Mouse (Mus musculus): Measurements from ENCODE around the gene Abhd2.

Gene Abhd2

GRCm38 (mm10) chr7:79272789-79273718 is at the start of gene Abhd2:
TSS of gene Abhd2 (plus strand) at chr7:79273199.
- peak; percentile 99 for DNase-seq

DNA sequence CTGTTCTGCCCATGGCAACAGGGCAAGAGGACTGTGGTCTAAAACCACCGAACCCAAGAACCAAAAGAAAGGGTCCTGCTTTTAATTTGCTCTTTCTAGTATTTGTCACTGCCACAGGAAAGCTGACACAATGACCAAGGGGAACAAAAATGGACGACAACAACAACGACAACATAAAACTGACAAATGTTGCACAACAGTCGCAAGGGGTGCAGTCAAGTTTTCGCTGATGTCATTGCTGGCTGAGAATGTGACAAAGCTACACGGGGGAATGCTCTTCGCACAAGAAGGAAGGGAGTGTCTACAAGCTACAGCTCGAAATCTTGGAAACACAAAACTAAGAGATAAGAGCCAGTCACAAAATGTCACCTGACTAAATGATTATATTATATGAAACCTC is 47.5 kb upstream of the Abhd2 start:
- DNase-seq = no peak

- DNase-seq = no peak
These were observed 46.8 kb upstream of the Abhd2 start for GRCm38 (mm10) chr7:79226172-79226571.

- DNase-seq = no peak
These were observed 46.0 kb upstream of the Abhd2 start for GRCm38 (mm10) chr7:79226834-79227486.

GRCm38 (mm10) chr7:79228471-79228870 is 44.5 kb upstream of the Abhd2 start:
- peak; percentile 80 for DNase-seq

GRCm38 (mm10) chr7:79231577-79231976 is 41.4 kb upstream of the Abhd2 start:
- DNase-seq = no peak

GRCm38 (mm10) chr7:79232048-79232447 is 41.0 kb upstream of the Abhd2 start:
- DNase-seq = no peak

- DNase-seq = peak; percentile 29
These were observed 34.3 kb upstream of the Abhd2 start for GRCm38 (mm10) chr7:79238741-79239140.

DNA sequence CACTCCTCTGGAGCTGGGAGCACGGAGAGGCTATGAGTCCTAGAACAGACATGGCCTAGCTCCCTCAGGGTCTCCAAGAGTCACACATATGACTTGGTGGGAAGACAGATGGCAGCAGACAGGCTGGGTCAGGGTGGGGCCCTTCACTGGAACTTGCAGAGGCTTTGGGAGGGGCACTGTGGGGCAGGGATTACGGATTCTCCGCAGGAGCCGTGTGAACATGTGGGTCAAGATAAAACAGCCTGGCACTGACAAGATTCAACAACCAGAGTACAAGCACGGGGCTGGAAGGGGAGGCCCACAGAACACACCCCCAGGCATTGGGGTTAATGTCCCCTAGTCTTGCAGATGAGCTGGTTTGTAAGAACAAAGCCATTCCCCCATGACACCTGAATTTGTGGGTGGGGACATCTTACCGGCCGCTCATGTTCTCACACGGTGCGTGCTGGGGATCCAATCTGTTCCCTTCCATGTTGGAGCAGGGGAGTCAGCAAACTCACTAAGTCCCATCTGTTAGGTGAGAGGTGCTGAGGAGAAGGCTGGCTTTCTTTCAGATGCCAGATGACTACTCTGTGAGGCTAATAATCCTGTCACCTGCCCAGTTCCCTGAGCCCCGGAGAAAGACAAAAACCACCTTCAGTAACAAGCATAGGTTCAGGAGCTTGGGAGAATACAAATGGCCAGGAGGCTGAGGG is 30.9 kb upstream of the Abhd2 start:
- peak; percentile 20 for DNase-seq

DNA sequence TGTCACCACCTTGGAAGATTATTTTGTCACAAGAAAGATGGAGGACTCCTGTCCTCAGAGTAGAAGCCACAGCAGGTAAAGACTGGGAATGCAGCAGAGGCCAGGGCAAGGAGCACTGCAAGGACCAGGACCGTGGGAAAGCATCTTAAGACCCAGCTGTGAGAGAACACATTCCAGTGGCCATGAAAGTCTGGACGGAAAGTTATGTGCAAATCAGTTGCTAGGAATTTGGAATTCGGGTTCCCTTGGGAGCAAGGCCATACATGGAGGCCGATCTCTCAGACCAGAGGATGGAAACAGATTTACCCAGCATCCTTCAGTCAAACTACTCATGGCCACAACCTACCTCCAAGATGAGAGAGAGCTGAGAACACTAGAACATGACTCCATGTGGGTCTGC is 29.8 kb upstream of the Abhd2 start:
- DNase-seq = no peak

- DNase-seq = peak; percentile 73
These were observed 26.8 kb upstream of the Abhd2 start for GRCm38 (mm10) chr7:79246039-79246670.

DNA sequence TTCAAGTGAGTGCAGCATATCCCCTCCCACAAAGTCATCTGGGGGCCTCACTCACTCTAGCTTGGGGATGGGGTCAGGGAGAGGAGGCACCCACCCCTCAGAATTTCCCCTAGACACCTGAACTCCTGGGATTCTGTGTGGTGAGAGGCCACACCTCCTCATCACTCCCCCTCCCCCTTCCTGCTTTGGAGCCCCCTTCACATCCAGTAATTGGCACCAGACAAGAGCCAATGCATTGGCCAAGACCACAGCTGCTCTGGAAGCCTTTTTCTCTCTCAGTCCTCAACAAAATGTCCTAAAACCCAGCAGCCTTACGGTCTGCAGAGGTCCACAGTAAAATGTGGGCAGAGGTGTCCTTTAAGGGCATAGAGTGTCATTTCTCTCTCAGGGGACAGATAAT is 25.6 kb upstream of the Abhd2 start:
- DNase-seq = no peak

GRCm38 (mm10) chr7:79247881-79248389 is 25.1 kb upstream of the Abhd2 start:
- DNase-seq = no peak

- no peak for DNase-seq
These were observed 23.4 kb upstream of the Abhd2 start for GRCm38 (mm10) chr7:79249581-79249980.

DNA sequence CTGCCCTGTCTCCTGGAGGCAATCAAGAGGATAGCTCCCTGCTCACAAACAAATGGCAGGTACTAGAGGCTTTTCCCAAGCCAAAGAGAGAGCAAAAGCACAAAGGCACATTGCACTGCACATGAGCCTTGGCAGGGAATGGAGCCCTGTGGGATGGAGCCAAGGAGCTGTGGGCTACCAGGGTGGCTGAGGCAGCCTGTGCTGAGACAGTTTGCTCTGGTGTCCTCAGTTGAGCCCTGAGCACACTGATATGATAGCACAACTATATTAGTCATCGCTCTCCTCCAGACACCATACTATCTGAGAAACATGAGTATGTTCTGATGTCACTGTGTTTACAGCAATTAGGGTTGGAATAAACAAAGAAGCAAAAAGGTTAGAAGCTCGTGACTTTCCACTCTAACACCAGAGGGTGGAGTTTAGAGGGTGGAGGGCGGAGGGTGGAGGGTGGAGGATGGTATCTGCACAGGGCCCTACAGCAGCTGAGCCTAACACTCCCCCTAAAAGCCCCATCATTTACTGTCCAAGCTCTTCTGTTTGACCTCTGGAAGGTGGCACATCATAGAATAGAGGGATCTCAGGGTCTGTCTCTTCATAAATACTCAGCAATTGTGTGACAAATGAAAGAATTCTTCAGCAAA is 18.6 kb upstream of the Abhd2 start:
- no peak for DNase-seq

DNA sequence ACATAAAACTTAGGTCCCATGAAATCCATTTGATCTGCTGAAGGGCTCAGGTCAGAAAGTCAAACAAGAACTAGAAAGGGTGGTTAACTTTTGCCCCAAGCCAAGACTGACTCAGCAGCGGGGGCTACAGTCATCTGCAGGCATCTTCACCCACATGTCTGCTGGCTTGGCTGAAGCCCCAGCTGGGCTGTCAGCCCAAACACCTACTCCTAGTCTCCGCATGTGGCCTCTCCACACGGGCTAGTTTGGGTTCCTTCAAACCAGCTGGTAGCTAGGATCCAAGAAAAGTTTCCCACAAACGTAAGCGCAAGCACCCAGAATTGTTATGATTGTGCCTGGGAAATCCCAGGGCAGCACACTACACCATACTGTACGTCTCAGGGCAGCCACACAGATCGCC is 17.6 kb upstream of the Abhd2 start:
- DNase-seq = no peak

DNA sequence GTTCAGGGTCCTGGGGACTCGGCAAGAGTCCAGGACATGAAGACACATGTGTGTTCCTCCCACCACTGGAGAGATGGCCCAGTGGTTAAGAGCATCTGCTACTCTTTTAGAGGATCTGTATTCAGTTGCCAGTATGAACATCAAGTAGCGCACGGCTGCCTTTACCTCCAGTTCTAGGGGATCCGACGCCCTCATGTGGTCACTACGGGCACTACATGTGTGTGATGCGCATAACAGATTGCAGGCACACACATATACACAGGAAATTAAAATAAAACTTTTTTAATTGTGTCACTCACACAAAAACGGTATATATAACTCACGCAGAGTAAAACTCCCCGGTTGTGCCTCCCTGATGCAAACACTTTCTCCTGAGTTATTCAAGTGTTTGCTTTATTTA is 17.2 kb upstream of the Abhd2 start:
- no peak for DNase-seq

DNA sequence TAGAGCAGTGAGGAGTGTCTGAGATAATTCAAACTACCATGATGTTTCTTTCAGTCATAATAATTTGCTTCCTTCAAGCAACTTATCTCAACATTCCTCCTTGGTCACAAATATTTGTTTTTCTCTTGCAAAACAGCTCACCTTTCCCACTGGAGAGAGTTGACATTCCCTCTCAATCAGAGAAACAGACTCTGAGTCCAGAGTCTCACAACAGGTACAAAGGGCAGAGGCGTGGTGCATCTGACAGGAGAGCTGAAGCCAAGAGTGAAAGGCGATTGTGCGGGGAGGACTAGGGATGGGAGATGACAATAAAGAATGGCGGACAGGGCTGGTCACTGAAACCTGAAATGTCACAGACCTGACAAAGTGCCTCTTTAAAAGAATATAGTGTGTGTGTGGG is 16.3 kb upstream of the Abhd2 start:
- peak; percentile 40 for DNase-seq

GRCm38 (mm10) chr7:79258981-79259542 is 13.9 kb upstream of the Abhd2 start:
- no peak for DNase-seq

- no peak for DNase-seq
These were observed 10.5 kb upstream of the Abhd2 start for GRCm38 (mm10) chr7:79262478-79262877.

DNA sequence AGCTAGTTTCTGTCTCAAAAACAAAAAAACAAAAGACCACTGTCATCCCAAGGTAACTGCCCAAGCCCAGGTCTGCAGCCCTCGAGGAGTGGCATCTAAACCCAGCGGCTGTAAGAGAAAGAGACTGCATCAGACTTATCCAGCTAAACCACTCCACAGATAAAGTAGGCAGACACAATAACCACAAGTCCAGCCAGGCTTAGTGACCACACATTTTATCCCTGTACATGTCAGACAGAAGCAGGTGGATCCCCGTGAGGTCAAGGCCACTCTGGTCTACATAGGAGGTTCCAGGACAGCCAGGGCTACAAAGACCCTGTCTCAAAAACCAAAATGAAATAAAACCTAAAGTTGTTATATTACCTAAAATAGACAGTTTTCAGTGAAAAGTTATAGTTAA is 9.2 kb upstream of the Abhd2 start:
- no peak for DNase-seq

DNA sequence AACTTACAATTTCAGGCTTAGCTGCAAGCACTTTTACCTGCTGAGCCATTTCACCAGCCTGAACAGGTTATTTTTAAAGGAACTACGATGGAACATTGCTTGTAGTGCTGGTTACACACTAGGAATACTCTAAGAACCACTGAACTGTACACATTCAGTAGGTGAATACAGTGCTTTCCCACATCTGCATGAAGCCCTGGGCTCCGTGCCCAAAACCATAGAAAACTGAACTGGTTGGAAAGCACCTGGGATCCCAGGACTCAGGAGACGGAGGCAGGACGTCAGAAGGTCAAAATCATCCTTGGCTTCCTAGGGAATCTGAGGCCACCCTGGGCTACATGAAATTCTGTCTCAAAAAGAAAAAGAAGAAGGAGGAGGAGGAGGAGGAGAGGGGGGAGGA is 6.8 kb upstream of the Abhd2 start:
- no peak for DNase-seq

All from liver (tissue).